Mouse (Mus musculus) liver, postnatal 0 days (tissue): ENCODE results near the gene P4ha1.

ENCODE experiments used
- CTCF ChIP-seq: sonication (generic); IDR thresholded peaks from 2 replicates; pipeline ENCODE4 v1.5.1; 2016; ENCODE audit warnings: antibody characterized with exemption, low read depth
- EP300 ChIP-seq: IDR thresholded peaks from 2 replicates; pipeline ENCODE4 v1.6.1; 2016; ENCODE audit warnings: antibody characterized with exemption, low read depth, mild to moderate bottlenecking

GRCm38 (mm10) chr10:59379927-59380326 lies 56.8 kb downstream of the P4ha1 start:
- TF ChIP-seq EP300, result no peak
- TF ChIP-seq CTCF, result no peak
